ENCODE assay signal across 8 mouse cellular contexts in the genomic region with DNA sequence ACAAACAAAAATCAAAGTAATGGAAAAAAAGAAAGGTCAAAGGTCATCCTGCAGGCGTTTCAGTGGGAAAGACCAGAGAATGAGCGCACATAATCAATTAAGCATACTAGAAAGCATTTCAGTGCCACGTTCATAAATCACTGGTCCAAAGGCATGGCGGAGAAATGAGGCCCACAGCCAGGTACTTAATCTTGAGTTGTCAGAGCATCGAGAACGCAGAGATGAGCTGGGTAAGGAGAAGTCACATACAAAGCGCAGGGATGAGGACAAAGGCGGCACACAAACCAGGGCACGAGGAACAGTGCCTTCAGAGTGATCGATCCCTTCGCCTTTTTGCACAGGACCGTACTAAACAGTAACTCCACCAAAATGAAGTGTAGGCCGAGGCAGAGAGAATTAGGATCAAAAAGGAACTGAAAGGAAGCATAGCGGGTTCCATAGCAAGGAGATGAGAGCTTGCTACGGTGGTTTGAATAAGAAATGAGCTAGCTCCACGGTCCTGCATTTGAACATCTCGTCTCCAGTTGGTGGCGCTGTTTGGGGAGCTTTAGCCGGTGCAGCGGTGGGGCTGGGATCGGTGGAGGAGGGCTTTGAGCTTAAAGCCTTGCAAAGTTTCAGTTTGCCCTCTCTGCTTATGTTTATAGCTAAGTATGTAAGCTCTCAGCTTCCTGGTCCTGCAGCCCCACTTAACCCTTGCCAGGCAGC. TPM values are rescaled to one million over a fixed set of nuclear protein-coding genes. Genes with fewer than 3 reads are reported as not detected.
DNase-seq lines count a peak whose midpoint lies in the region; ATAC-seq and TF ChIP-seq lines count a peak whose summit lies in the region.

No protein-coding gene starts in this region.

- ATAC-seq in forebrain, embryonic 12.5 days (ENCODE audit: low FRiP score): peak; percentile 80
- ATAC-seq in lung, embryonic 14.5 days (ENCODE audit: insufficient read depth): peak; percentile 79
- ATAC-seq in neutrophil, adult 5-6 weeks (ENCODE audit: extremely low read depth, insufficient number of reproducible peaks, low FRiP score, poor library complexity, severe bottlenecking): peak; percentile 63; the same call in 1 of the 2 replicates

- no peaks in the 10 kb centered on the region for H3K27me3 ChIP-seq in forebrain, embryonic 12.5 days
- no peaks in the 10 kb centered on the region for H3K27me3 ChIP-seq in lung, embryonic 14.5 days (ENCODE audit: insufficient read depth, low read length)

- intact Hi-C loops in heart, postnatal 25 days (cut with DNase I): no loop called here

- no peaks in the 10 kb centered on the region for H3K9me3 ChIP-seq in forebrain, embryonic 12.5 days
- no peaks in the 10 kb centered on the region for H3K9me3 ChIP-seq in lung, embryonic 14.5 days (ENCODE audit: low read depth, low read length)

- H3K4me1 ChIP-seq in forebrain, embryonic 12.5 days: peaks cover 18% of the 10 kb centered on the region
- H3K4me1 ChIP-seq in lung, embryonic 14.5 days (ENCODE audit: insufficient read depth): peaks cover 10% of the 10 kb centered on the region; the same call in 1 of the 2 replicates

- H3K4me2 ChIP-seq in forebrain, embryonic 12.5 days: peak overlapping the region; percentile 38
- peak overlapping the region; percentile 50 for H3K4me2 ChIP-seq in lung, embryonic 14.5 days

- peak overlapping the region; percentile 13; the same call in 1 of the 2 replicates for H3K9ac ChIP-seq in forebrain, embryonic 12.5 days
- H3K9ac ChIP-seq in lung, embryonic 14.5 days: no peak overlapping the region

- DNase-seq in ES-CJ7 (ENCODE audit: low read depth, low spot score): peak; percentile 86
- peak; percentile 72 for DNase-seq in c-Kit-positive CD71-positive TER-119-positive erythroid progenitor cells, embryonic 14.5 days (ENCODE audit: low spot score)
- peak; percentile 24 for DNase-seq in heart, postnatal 25 days (ENCODE audit: low spot score)
- DNase-seq in layer of hippocampus, adult 11-12 months (ENCODE audit: low spot score): peak; percentile 68
- DNase-seq in lung, embryonic 14.5 days: peak; percentile 94
- peak; percentile 48 to 62 for DNase-seq in thymus, adult 18-20 months

- H3K36me3 ChIP-seq in forebrain, embryonic 12.5 days (replicated peaks): no peaks in the 10 kb centered on the region
- H3K36me3 ChIP-seq in lung, embryonic 14.5 days (ENCODE audit: insufficient read depth): no peaks in the 10 kb centered on the region

- H3K27ac ChIP-seq in forebrain, embryonic 12.5 days: no peak overlapping the region; the same call in 1 of the 2 replicates
- H3K27ac ChIP-seq in lung, embryonic 14.5 days (ENCODE audit: low read depth): no peak overlapping the region; the same call in 1 of the 2 replicates

- WGBS in forebrain, embryonic 12.5 days: 7% methylated on average over 21 of the region's 21 CpGs
- WGBS in lung, embryonic 14.5 days: 7% methylated on average over 21 of the region's 21 CpGs

- H3K4me3 ChIP-seq in forebrain, embryonic 12.5 days (replicated peaks): peak overlapping the region; percentile 14; the same call in 1 of the 2 replicates
- H3K4me3 ChIP-seq in lung, embryonic 14.5 days (ENCODE audit: low read depth, low read length): peak overlapping the region; percentile 17

- peak; percentile 86 for TF ChIP-seq CTCF in lung, embryonic 14.5 days (IDR thresholded peaks at IDR 0.05; ENCODE audit: low read depth)

RNA-seq across cellular contexts. Expression of gene Fam20b, which starts 33.3 kb away (rescaled TPM):
- 24.6 and 26.8 TPM in 2 replicates for polyA plus RNA-seq in forebrain, embryonic 12.5 days (2016; fragmentation: Nextera tagmentation; extraction: Ambion mirVana)
- total RNA-seq in heart, postnatal 25 days (2021): 10 to 100 TPM; 48.1 to 51.9 TPM
- 29.5 and 31.1 TPM in 2 replicates for polyA plus RNA-seq in lung, embryonic 14.5 days (2014; fragmentation: Nextera tagmentation; extraction: Ambion mirVana)
- total RNA-seq in neutrophil, adult 5-6 weeks (2017): 34.7 and 36.0 TPM in 2 replicates

Comparison
In these comparisons a context has a peak if more than half of its experiments do, and no peak if none do; other contexts are left out.
1. DNase-seq: peak in every context shown above with its lines; median percentile 94 in lung, embryonic 14.5 days; 86 in ES-CJ7; 72 in c-Kit-positive CD71-positive TER-119-positive erythroid progenitor cells, embryonic 14.5 days; 68 in layer of hippocampus, adult 11-12 months; 55 in thymus, adult 18-20 months; 24 in heart, postnatal 25 days.